Comparison of ENCODE assay signal across 16 mouse cellular contexts in genomic region chr14:54897445-54897844, GRCm38 (mm10). TPM values are rescaled to one million over a fixed set of nuclear protein-coding genes. Genes with fewer than 3 reads are reported as not detected.
DNase-seq lines count a peak whose midpoint lies in the region; ATAC-seq lines count a peak whose summit lies in the region.
"Had no signal": no experiment of that assay in that cellular context is flagged by ENCODE, and none has a peak within 500 bp of the region (broad histone marks: within the 10 kb centered on the region; RNA-seq: fewer than 3 reads in every experiment).

No protein-coding gene starts in this region.

- peaks cover 31% of the 10 kb centered on the region for H3K36me3 ChIP-seq in heart, embryonic 16.5 days (ENCODE audit: control insufficient read depth, insufficient read depth)
- H3K36me3 ChIP-seq in limb, embryonic 12.5 days: peaks cover 38% of the 10 kb centered on the region
- H3K36me3 ChIP-seq in limb, embryonic 10.5 days: peaks cover 42% of the 10 kb centered on the region
- H3K36me3 ChIP-seq in neural tube, embryonic 13.5 days: peaks cover 39% of the 10 kb centered on the region

- H3K4me1 ChIP-seq in heart, embryonic 16.5 days (ENCODE audit: control insufficient read depth, insufficient read depth, low read length): peaks cover 22% of the 10 kb centered on the region
- H3K4me1 ChIP-seq in limb, embryonic 12.5 days (replicated peaks): peaks cover 13% of the 10 kb centered on the region
- peaks cover 12% of the 10 kb centered on the region for H3K4me1 ChIP-seq in limb, embryonic 10.5 days
- peaks cover 34% of the 10 kb centered on the region for H3K4me1 ChIP-seq in neural tube, embryonic 13.5 days (replicated peaks)

- H3K27ac ChIP-seq in heart, embryonic 16.5 days (ENCODE audit: low read length): peak overlapping the region; percentile 21
- peak overlapping the region; percentile 23; the same call in 1 of the 2 replicates for H3K27ac ChIP-seq in limb, embryonic 12.5 days
- no peak overlapping the region for H3K27ac ChIP-seq in limb, embryonic 10.5 days
- H3K27ac ChIP-seq in neural tube, embryonic 13.5 days (replicated peaks): no peak overlapping the region

- H3K4me2 ChIP-seq in heart, embryonic 16.5 days (ENCODE audit: low read depth, low read length): no peak overlapping the region
- H3K4me2 ChIP-seq in limb, embryonic 12.5 days: no peak overlapping the region
- H3K4me2 ChIP-seq in neural tube, embryonic 13.5 days: no peak overlapping the region

- no peak overlapping the region for H3K4me3 ChIP-seq in heart, embryonic 16.5 days (ENCODE audit: low read length)
- no peak overlapping the region for H3K4me3 ChIP-seq in limb, embryonic 12.5 days (replicated peaks)
- no peak overlapping the region for H3K4me3 ChIP-seq in limb, embryonic 10.5 days
- H3K4me3 ChIP-seq in neural tube, embryonic 13.5 days: no peak overlapping the region

- WGBS in heart, embryonic 16.5 days: 35% methylated on average over 2 of the region's 2 CpGs
- WGBS in limb, embryonic 12.5 days: 78% methylated on average over 2 of the region's 2 CpGs
- 68% methylated on average over 2 of the region's 2 CpGs for WGBS in limb, embryonic 10.5 days
- 71% methylated on average over 2 of the region's 2 CpGs for WGBS in neural tube, embryonic 13.5 days

- no peaks in the 10 kb centered on the region for H3K9me3 ChIP-seq in heart, embryonic 16.5 days (replicated peaks; ENCODE audit: control insufficient read depth, low read length)
- no peaks in the 10 kb centered on the region for H3K9me3 ChIP-seq in limb, embryonic 12.5 days
- no peaks in the 10 kb centered on the region for H3K9me3 ChIP-seq in limb, embryonic 10.5 days (replicated peaks)
- no peaks in the 10 kb centered on the region for H3K9me3 ChIP-seq in neural tube, embryonic 13.5 days

- peak overlapping the region; percentile 16 for H3K9ac ChIP-seq in heart, embryonic 16.5 days (ENCODE audit: low read length)
- H3K9ac ChIP-seq in limb, embryonic 12.5 days (replicated peaks): no peak overlapping the region
- H3K9ac ChIP-seq in neural tube, embryonic 13.5 days: 0 out of 2 replicates have a peak overlapping the region, but pooled peaks have one; percentile 17

- no peak for ATAC-seq in heart, embryonic 16.5 days (replicated peaks; ENCODE audit: extremely low read depth, insufficient read depth, low FRiP score)
- no peak for ATAC-seq in limb, embryonic 12.5 days (ENCODE audit: insufficient number of reproducible peaks, insufficient read depth, low FRiP score, low TSS enrichment, low read depth)
- ATAC-seq in neural tube, embryonic 13.5 days (ENCODE audit: low read depth): no peak

- peak; percentile 54 for DNase-seq in adrenal gland, adult 2 months
- no peak for DNase-seq in adrenal gland, postnatal 36 days
- no peak for DNase-seq in heart, adult 9 months (ENCODE audit: low spot score in 2 of 2)
- no peak for DNase-seq in limb, embryonic 10.5 days (ENCODE audit: low spot score)
- DNase-seq in urinary bladder, postnatal 4 days (ENCODE audit: low spot score in 2 of 2): no peak
- DNase-seq: cerebellum, postnatal 25 days; gastrocnemius, postnatal 36 days; lung, adult 2 months; lung, postnatal 4 days; midbrain, embryonic 14.5 days had no signal

- H3K27me3 ChIP-seq in heart, embryonic 16.5 days (ENCODE audit: control insufficient read depth, insufficient read depth, low read length): no peaks in the 10 kb centered on the region
- no peaks in the 10 kb centered on the region for H3K27me3 ChIP-seq in limb, embryonic 12.5 days
- H3K27me3 ChIP-seq in limb, embryonic 10.5 days (ENCODE audit: low read depth, poor library complexity, severe bottlenecking): no peaks in the 10 kb centered on the region
- H3K27me3 ChIP-seq in neural tube, embryonic 13.5 days: no peaks in the 10 kb centered on the region

RNA-seq across cellular contexts. Expression of gene Pabpn1, which starts 5.1 kb away (rescaled TPM):
- total RNA-seq in adrenal gland, adult 2 months (2021): 100 to 1,000 TPM; 167 to 196 TPM
- 69.3 and 80.4 TPM in 2 replicates for polyA plus RNA-seq in adrenal gland, adult 2 months (2012; rRNA removed)
- 100 to 1,000 TPM; 167 to 173 TPM for total RNA-seq in adrenal gland, postnatal 36 days (2021)
- polyA plus RNA-seq in heart, embryonic 16.5 days (2015; fragmentation: Nextera tagmentation; extraction: Ambion mirVana): 61.9 and 68.4 TPM in 2 replicates
- polyA plus RNA-seq in limb, embryonic 12.5 days (2016; fragmentation: Nextera tagmentation; extraction: Ambion mirVana): 183 and 200 TPM in 2 replicates
- polyA plus RNA-seq in limb, embryonic 10.5 days (2016; fragmentation: Nextera tagmentation; extraction: Ambion mirVana): 173 and 178 TPM in 2 replicates
- 153 and 160 TPM in 2 replicates for polyA plus RNA-seq in neural tube, embryonic 13.5 days (2015; fragmentation: Nextera tagmentation; extraction: Ambion mirVana)

RNA-seq across cellular contexts. Expression of gene Gm20521, which starts 14.2 kb away (rescaled TPM):
- total RNA-seq in adrenal gland, adult 2 months (2021): 1 to 10 TPM in 1 of 2 experiments, not detected in 1; 7.1 TPM
- polyA plus RNA-seq in adrenal gland, adult 2 months (2012; rRNA removed): 37.6 and 42.4 TPM in 2 replicates
- 1 to 10 TPM in 1 of 2 experiments, not detected in 1; 2.0 TPM for total RNA-seq in adrenal gland, postnatal 36 days (2021)
- not detected in 2 replicates for polyA plus RNA-seq in heart, embryonic 16.5 days (2015; fragmentation: Nextera tagmentation; extraction: Ambion mirVana)
- not detected in 2 replicates for polyA plus RNA-seq in limb, embryonic 12.5 days (2016; fragmentation: Nextera tagmentation; extraction: Ambion mirVana)
- 0.55 TPM in 1 of 2 replicates, not detected in the other for polyA plus RNA-seq in limb, embryonic 10.5 days (2016; fragmentation: Nextera tagmentation; extraction: Ambion mirVana)
- not detected in 2 replicates for polyA plus RNA-seq in neural tube, embryonic 13.5 days (2015; fragmentation: Nextera tagmentation; extraction: Ambion mirVana)
- total RNA-seq: gastrocnemius, postnatal 36 days; liver, adult 2 months had no signal
- polyA plus RNA-seq: embryonic facial prominence, embryonic 11.5 days; hindbrain, embryonic 11.5 days; lung, adult 2 months; midbrain, embryonic 14.5 days had no signal

RNA-seq across cellular contexts. Expression of gene Bcl2l2, which starts 14.3 kb away (rescaled TPM):
- 10 to 100 TPM; 42.6 to 57.7 TPM for total RNA-seq in adrenal gland, adult 2 months (2021)
- polyA plus RNA-seq in adrenal gland, adult 2 months (2012; rRNA removed): 43.3 and 45.1 TPM in 2 replicates
- total RNA-seq in adrenal gland, postnatal 36 days (2021): 10 to 100 TPM; 54.3 to 57.2 TPM
- 3.3 and 4.3 TPM in 2 replicates for polyA plus RNA-seq in heart, embryonic 16.5 days (2015; fragmentation: Nextera tagmentation; extraction: Ambion mirVana)
- polyA plus RNA-seq in limb, embryonic 12.5 days (2016; fragmentation: Nextera tagmentation; extraction: Ambion mirVana): 2.4 and 3.3 TPM in 2 replicates
- 1.7 and 2.2 TPM in 2 replicates for polyA plus RNA-seq in limb, embryonic 10.5 days (2016; fragmentation: Nextera tagmentation; extraction: Ambion mirVana)
- 3.1 and 3.8 TPM in 2 replicates for polyA plus RNA-seq in neural tube, embryonic 13.5 days (2015; fragmentation: Nextera tagmentation; extraction: Ambion mirVana)

RNA-seq across cellular contexts. Expression of gene Slc22a17, which starts 15.5 kb away (rescaled TPM):
- total RNA-seq in adrenal gland, adult 2 months (2021): 10 to 100 TPM; 24.9 to 45.1 TPM
- 191 and 246 TPM in 2 replicates for polyA plus RNA-seq in adrenal gland, adult 2 months (2012; rRNA removed)
- total RNA-seq in adrenal gland, postnatal 36 days (2021): 10 to 100 TPM; 28.0 to 37.6 TPM
- 27.2 and 31.9 TPM in 2 replicates for polyA plus RNA-seq in heart, embryonic 16.5 days (2015; fragmentation: Nextera tagmentation; extraction: Ambion mirVana)
- polyA plus RNA-seq in limb, embryonic 12.5 days (2016; fragmentation: Nextera tagmentation; extraction: Ambion mirVana): 98.2 and 102 TPM in 2 replicates
- 31.2 and 52.7 TPM in 2 replicates for polyA plus RNA-seq in limb, embryonic 10.5 days (2016; fragmentation: Nextera tagmentation; extraction: Ambion mirVana)
- polyA plus RNA-seq in neural tube, embryonic 13.5 days (2015; fragmentation: Nextera tagmentation; extraction: Ambion mirVana): 153 TPM in 2 replicates

RNA-seq across cellular contexts. Expression of gene Ppp1r3e, which starts 20.1 kb away (rescaled TPM):
- 10 to 100 TPM; 13.0 to 19.6 TPM for total RNA-seq in adrenal gland, adult 2 months (2021)
- polyA plus RNA-seq in adrenal gland, adult 2 months (2012; rRNA removed): 41.8 and 45.9 TPM in 2 replicates
- total RNA-seq in adrenal gland, postnatal 36 days (2021): 10 to 100 TPM; 17.8 to 19.2 TPM
- polyA plus RNA-seq in heart, embryonic 16.5 days (2015; fragmentation: Nextera tagmentation; extraction: Ambion mirVana): 0.59 and 1.4 TPM in 2 replicates
- 0.74 TPM in 1 of 2 replicates, not detected in the other for polyA plus RNA-seq in limb, embryonic 12.5 days (2016; fragmentation: Nextera tagmentation; extraction: Ambion mirVana)
- 0.08 TPM in 1 of 2 replicates, not detected in the other for polyA plus RNA-seq in limb, embryonic 10.5 days (2016; fragmentation: Nextera tagmentation; extraction: Ambion mirVana)
- 1.9 and 2.3 TPM in 2 replicates for polyA plus RNA-seq in neural tube, embryonic 13.5 days (2015; fragmentation: Nextera tagmentation; extraction: Ambion mirVana)

Comparison
In these comparisons a context has a peak if more than half of its experiments do, and no peak if none do; other contexts are left out.
1. H3K27ac ChIP-seq: peak in heart, embryonic 16.5 days (single experiment) and limb, embryonic 12.5 days (single experiment); none in limb, embryonic 10.5 days (single experiment) and neural tube, embryonic 13.5 days (single experiment).
2. RNA of gene Gm20521, which starts 14.2 kb away (polyA plus RNA-seq): 37.6 to 42.4 TPM in adrenal gland, adult 2 months; 0.55 TPM in limb, embryonic 10.5 days, not detected in heart, embryonic 16.5 days, not detected in limb, embryonic 12.5 days and not detected in neural tube, embryonic 13.5 days; every median in the first group is over 10 times any median in the second.